Mouse (Mus musculus) cerebellum, adult 2 months (tissue): ENCODE measurements around the gene Mapk8ip2. TPM values are rescaled to one million over a fixed set of nuclear protein-coding genes. Genes with fewer than 3 reads are reported as not detected.

Experiments used
- DNase-seq, 2 experiments: peaks; one replicate each; pipeline ENCODE4 v3.0.0; 2021
- H3K27ac ChIP-seq: fragments of 200-500 bp; 2 replicates; pipeline ENCODE4 v1.5.1; 2012; ENCODE audit warnings: low read length, control low read depth, inconsistent platforms; ENCODE audit not compliant: insufficient read depth
- H3K27me3 ChIP-seq: fragments of 200-500 bp; 2 replicates; pipeline ENCODE4 v1.6.1; 2012; ENCODE audit warnings: inconsistent platforms, mild to moderate bottlenecking, low read length, moderate library complexity; ENCODE audit not compliant: control insufficient read depth, insufficient read depth
- H3K4me1 ChIP-seq: fragments of 200-500 bp; 2 replicates; pipeline ENCODE4 v1.6.1; 2011; ENCODE audit warnings: low read length; ENCODE audit not compliant: control insufficient read depth, insufficient read depth
- H3K4me3 ChIP-seq: fragments of 200-500 bp; replicated peaks from 2 replicates; pipeline ENCODE3; 2011; ENCODE audit warnings: mild to moderate bottlenecking, low read depth, low read length, control low read depth; ENCODE audit not compliant: insufficient read depth
- CTCF ChIP-seq: fragments of 200-500 bp; IDR thresholded peaks from 2 replicates; pipeline ENCODE4 v1.5.1; 2011; ENCODE audit warnings: low read depth, mild to moderate bottlenecking, control low read depth, low read length, moderate library complexity, borderline replicate concordance; ENCODE audit not compliant: insufficient read depth
- POLR2A ChIP-seq: fragments of 200-500 bp; IDR thresholded peaks from 2 replicates; pipeline ENCODE4 v1.6.1; 2011; ENCODE audit warnings: low read length, control low read depth, borderline replicate concordance; ENCODE audit not compliant: insufficient read depth
- WGBS: fragments of 180-500 bp; shearing (Covaris S2); methylation state at CpG from one replicate; pipeline ENCODE4 v1.1.7; 2018; 5-methylcytosine and 5-hydroxymethylcytosine counted together
- polyA plus RNA-seq: library from polyadenylated mRNA; depleted of rRNA; stranded (reverse); fragments of >200 nt; gene quantifications from 2 replicates; pipeline ENCODE4 v1.2.3, GENCODE M21; 2012

Mapk8ip2 gene
- polyA plus RNA-seq, 1 experiment, result 192 TPM

- H3K27me3 ChIP-seq, result no peaks in the 10 kb centered on the region
- DNase-seq, result peak in 1 of 2 experiments; percentile 18
- 68% methylated on average over 8 of the region's 8 CpGs for WGBS
- H3K4me3 ChIP-seq, result no peak overlapping the region
- H3K4me1 ChIP-seq, result peaks cover 22% of the 10 kb centered on the region
- H3K27ac ChIP-seq, result no peak overlapping the region
- TF ChIP-seq POLR2A, result no peak
- TF ChIP-seq CTCF, result no peak
Observed at GRCm38 (mm10) chr15:89477806-89478205, 24.1 kb downstream of the Mapk8ip2 start.

GRCm38 (mm10) chr15:89478622-89479021 is 24.9 kb downstream of the Mapk8ip2 start:
- WGBS, result 91% methylated on average over 3 of the region's 3 CpGs
- Histone ChIP-seq H3K27me3 (no peaks in the 10 kb centered on the region), H3K4me3 (no peak overlapping the region), H3K27ac (no peak overlapping the region), H3K4me1 (peaks cover 22% of the 10 kb centered on the region)
- no peak for TF ChIP-seq POLR2A
- no peak for TF ChIP-seq CTCF
- no peak for DNase-seq

- H3K4me1 ChIP-seq, result peaks cover 9% of the 10 kb centered on the region
- H3K4me3 ChIP-seq, result peak overlapping the region; percentile 31
- peak; percentile 80 to 90 for DNase-seq
- H3K27ac ChIP-seq, result peak overlapping the region; percentile 57
- no peaks in the 10 kb centered on the region for H3K27me3 ChIP-seq
- 4% methylated on average over 8 of the region's 8 CpGs for WGBS
- TF ChIP-seq POLR2A, result peak; percentile 19; the same call in 1 of the 2 replicates
- TF ChIP-seq CTCF, result no peak
Observed at GRCm38 (mm10) chr15:89480584-89480983, 26.9 kb downstream of the Mapk8ip2 start.

- Histone ChIP-seq H3K4me3 (no peak overlapping the region), H3K27me3 (no peaks in the 10 kb centered on the region), H3K4me1 (no peaks in the 10 kb centered on the region), H3K27ac (no peak overlapping the region)
- no peak for DNase-seq
- WGBS, result 88% methylated on average over 12 of the region's 12 CpGs
- TF ChIP-seq POLR2A (no peak), CTCF (no peak)
Observed at GRCm38 (mm10) chr15:89488182-89488581, 34.5 kb downstream of the Mapk8ip2 start.

- H3K4me3 ChIP-seq, result no peak overlapping the region
- no peaks in the 10 kb centered on the region for H3K27me3 ChIP-seq
- no peak for TF ChIP-seq POLR2A
- TF ChIP-seq CTCF, result no peak
- 69% methylated on average over 14 of the region's 14 CpGs for WGBS
- no peaks in the 10 kb centered on the region for H3K4me1 ChIP-seq
- DNase-seq, result no peak
- no peak overlapping the region for H3K27ac ChIP-seq
Observed at GRCm38 (mm10) chr15:89488611-89489117, 35.0 kb downstream of the Mapk8ip2 start.

- Histone ChIP-seq H3K27me3 (no peaks in the 10 kb centered on the region), H3K4me3 (no peak overlapping the region), H3K4me1 (peaks cover 7% of the 10 kb centered on the region; the same call in 1 of the 2 replicates), H3K27ac (no peak overlapping the region)
- no peak for TF ChIP-seq POLR2A
- TF ChIP-seq CTCF, result peak; percentile 55; the same call in 1 of the 2 replicates
- no peak for DNase-seq
- WGBS, result 85% methylated on average over 4 of the region's 4 CpGs
Observed at GRCm38 (mm10) chr15:89494970-89495369, 41.3 kb downstream of the Mapk8ip2 start.

GRCm38 (mm10) chr15:89496131-89496530 is 42.4 kb downstream of the Mapk8ip2 start:
- H3K27ac ChIP-seq, result no peak overlapping the region
- no peak for TF ChIP-seq CTCF
- no peak for TF ChIP-seq POLR2A
- 45% methylated on average over 4 of the region's 4 CpGs for WGBS

GRCm38 (mm10) chr15:89496841-89497240 is 43.1 kb downstream of the Mapk8ip2 start:
- no peak overlapping the region for H3K27ac ChIP-seq
- TF ChIP-seq POLR2A, result no peak
- no peak for TF ChIP-seq CTCF
- no peak for DNase-seq
- no peaks in the 10 kb centered on the region for H3K27me3 ChIP-seq
- H3K4me1 ChIP-seq, result peaks cover 7% of the 10 kb centered on the region; the same call in 1 of the 2 replicates
- no peak overlapping the region for H3K4me3 ChIP-seq
- WGBS, result 80% methylated on average over 2 of the region's 2 CpGs

More at GRCm38 (mm10) chr15:89496131-89496530, 42.4 kb downstream of the Mapk8ip2 start:
- no peaks in the 10 kb centered on the region for H3K27me3 ChIP-seq
- H3K4me3 ChIP-seq, result no peak overlapping the region
- DNase-seq, result no peak
- H3K4me1 ChIP-seq, result peaks cover 7% of the 10 kb centered on the region; the same call in 1 of the 2 replicates
